Mouse (Mus musculus): Measurements from ENCODE around the gene Spock1. TPM values are rescaled to one million over a fixed set of nuclear protein-coding genes. Genes with fewer than 3 reads are reported as not detected.

The Spock1 gene
- polyA plus RNA-seq, 1 experiment from 2014 or later = 45.1 TPM

DNA sequence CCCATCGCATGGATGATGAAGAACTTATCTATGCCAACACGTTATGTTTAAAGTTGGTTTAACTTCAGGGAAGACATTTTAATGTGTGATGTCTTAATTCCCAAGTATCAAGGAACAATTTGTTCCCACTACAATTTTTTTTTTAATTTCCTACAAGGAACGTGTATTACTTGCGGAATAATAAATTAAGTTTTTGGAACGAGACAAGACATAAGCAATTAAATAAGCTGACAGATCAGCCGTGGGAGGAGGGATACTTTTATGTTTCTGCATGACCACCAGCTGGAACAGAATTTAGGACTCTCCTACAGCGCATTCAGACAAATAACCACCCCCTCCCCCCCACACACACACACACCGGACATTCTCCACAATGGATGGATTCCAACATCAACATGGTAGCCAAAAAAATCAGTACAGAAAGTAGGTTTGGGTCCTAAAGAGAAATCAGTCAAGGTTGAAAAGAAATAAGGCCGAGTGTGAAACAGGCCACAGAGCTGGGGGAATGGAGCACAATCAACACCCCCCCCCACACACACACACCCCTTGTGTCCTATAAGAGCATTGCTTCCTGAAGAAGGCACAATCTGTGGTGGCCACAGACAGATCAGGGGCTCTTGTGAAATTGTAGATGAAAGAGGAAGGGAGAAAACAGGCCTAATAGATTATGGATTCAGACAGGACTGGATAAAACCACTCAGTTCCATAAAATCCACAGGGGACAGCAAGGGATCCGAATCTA lies 111.0 kb downstream of the Spock1 start:
- Histone ChIP-seq H3K9me3 (no peaks in the 10 kb centered on the region), H3K4me2 (replicated peaks) (no peak overlapping the region), H3K27ac (no peak overlapping the region), H3K4me1 (replicated peaks) (peaks cover 8% of the 10 kb centered on the region), H3K36me3 (no peaks in the 10 kb centered on the region), H3K9ac (replicated peaks) (no peak overlapping the region), H3K4me3 (replicated peaks) (no peak overlapping the region), H3K27me3 (no peaks in the 10 kb centered on the region)
- no peak for ATAC-seq
- 86% methylated on average over 10 of the region's 10 CpGs for WGBS

DNA sequence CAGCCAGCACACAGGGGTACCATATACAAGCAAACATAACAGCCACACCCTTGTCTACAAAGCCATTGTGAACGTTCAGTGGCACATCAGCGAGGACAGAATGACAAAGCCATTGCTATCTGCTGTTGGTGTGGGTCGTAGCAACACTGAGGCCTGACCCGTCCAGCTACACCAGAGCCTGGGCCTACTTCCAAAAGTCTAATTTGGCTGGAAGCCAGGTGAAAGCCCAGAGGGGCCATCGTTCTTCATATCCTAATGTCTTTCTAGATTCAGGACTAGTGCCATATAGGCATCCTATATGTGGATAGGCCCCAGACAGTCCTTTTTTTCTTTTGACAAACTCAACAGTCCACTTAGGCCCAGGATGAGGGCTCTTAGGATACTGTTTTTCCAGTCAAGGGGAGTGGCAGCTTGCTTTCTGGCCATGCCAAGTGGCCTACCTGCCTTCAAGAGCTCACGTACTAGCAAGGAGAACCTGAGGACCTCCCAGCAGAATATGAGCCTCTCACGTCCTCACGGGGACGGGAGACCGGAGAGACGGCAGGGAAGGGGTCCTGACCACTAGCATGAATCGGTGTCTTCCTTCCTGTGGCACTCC lies 114.4 kb downstream of the Spock1 start:
- Histone ChIP-seq H3K9me3 (no peaks in the 10 kb centered on the region), H3K4me1 (replicated peaks) (peaks cover 34% of the 10 kb centered on the region), H3K4me2 (replicated peaks) (no peak overlapping the region), H3K36me3 (no peaks in the 10 kb centered on the region), H3K27ac (no peak overlapping the region), H3K27me3 (no peaks in the 10 kb centered on the region), H3K9ac (replicated peaks) (no peak overlapping the region), H3K4me3 (replicated peaks) (no peak overlapping the region)
- no peak for ATAC-seq
- WGBS = 87% methylated on average over 12 of the region's 12 CpGs

DNA sequence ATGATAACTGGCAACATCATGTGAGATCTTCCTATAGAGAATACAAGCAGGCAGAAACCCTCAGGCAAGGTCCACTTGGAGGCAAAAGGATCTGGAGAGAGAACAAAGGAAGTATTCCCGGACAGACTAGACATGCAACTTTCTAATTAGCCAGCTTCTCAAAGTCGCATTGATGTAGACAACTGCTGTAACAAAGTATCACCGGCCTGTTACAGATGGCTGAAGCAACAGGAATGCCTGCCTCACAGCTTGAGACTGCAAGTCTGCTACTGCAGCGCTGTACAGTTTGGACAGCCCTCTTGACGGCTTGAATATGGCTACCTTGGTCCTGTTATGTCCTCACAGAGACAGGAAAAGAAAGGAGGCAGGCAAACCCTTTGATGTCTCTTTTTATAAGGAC lies 118.3 kb downstream of the Spock1 start:
- H3K36me3 ChIP-seq = no peaks in the 10 kb centered on the region
- H3K4me1 ChIP-seq (replicated peaks) = peaks cover 28% of the 10 kb centered on the region
- 0 out of 2 replicates have a peak, but pooled peaks cover 3% of the 10 kb centered on the region for H3K9me3 ChIP-seq
- H3K9ac ChIP-seq (replicated peaks) = no peak overlapping the region
- ATAC-seq = no peak
- no peak overlapping the region for H3K27ac ChIP-seq
- no peak overlapping the region for H3K4me2 ChIP-seq (replicated peaks)
- no peaks in the 10 kb centered on the region for H3K27me3 ChIP-seq
- WGBS = 31% methylated on average over 5 of the region's 5 CpGs
- H3K4me3 ChIP-seq (replicated peaks) = no peak overlapping the region

DNA sequence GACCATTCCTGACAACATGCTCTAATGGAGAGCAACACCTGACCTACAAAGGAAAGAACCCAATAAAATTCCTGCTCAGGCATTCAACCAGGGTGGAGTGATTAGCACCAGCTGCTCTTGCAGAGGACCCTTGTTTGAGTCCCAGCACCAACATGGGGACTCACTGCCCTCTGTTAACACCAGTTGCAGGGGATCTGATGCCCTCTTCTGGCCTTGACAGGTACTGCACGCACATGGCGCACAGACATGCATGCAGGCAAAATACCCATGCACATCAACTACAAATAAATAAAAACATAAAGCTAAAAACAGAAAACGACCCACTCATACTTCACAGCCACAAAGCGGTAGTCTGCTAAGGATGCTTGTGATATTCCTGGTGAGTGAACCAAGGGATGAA lies 119.8 kb downstream of the Spock1 start:
- 96% methylated on average over 4 of the region's 4 CpGs for WGBS
- Histone ChIP-seq H3K4me3 (replicated peaks) (no peak overlapping the region), H3K4me2 (replicated peaks) (no peak overlapping the region), H3K27me3 (no peaks in the 10 kb centered on the region), H3K9ac (replicated peaks) (no peak overlapping the region), H3K9me3 (0 out of 2 replicates have a peak, but pooled peaks cover 3% of the 10 kb centered on the region), H3K27ac (no peak overlapping the region), H3K36me3 (no peaks in the 10 kb centered on the region), H3K4me1 (replicated peaks) (peaks cover 30% of the 10 kb centered on the region)
- ATAC-seq = no peak

DNA sequence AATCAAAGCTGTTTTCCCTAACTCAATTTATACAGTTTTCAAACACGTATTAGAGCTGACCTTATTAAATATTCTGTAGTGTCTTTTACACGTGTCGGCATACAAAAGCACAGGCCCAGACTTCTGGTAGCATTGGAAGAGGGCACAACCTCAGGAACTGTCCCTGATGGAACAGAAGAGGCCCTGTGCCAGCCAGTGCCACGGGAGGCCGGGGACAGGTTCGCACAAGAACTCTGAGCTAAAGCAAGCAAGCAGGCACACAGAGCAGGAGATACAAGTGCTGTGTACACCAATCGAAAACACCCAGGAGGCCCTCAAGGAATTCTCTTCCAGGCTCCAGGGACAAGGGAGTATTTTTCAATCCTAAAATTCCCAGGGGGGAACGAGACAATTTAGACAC lies 121.9 kb downstream of the Spock1 start:
- Histone ChIP-seq H3K4me2 (replicated peaks) (no peak overlapping the region), H3K9me3 (0 out of 2 replicates have a peak, but pooled peaks cover 3% of the 10 kb centered on the region), H3K9ac (replicated peaks) (no peak overlapping the region), H3K36me3 (no peaks in the 10 kb centered on the region), H3K27me3 (no peaks in the 10 kb centered on the region), H3K4me1 (replicated peaks) (peaks cover 41% of the 10 kb centered on the region), H3K4me3 (replicated peaks) (no peak overlapping the region), H3K27ac (no peak overlapping the region)
- 78% methylated on average over 8 of the region's 8 CpGs for WGBS
- ATAC-seq = no peak

DNA sequence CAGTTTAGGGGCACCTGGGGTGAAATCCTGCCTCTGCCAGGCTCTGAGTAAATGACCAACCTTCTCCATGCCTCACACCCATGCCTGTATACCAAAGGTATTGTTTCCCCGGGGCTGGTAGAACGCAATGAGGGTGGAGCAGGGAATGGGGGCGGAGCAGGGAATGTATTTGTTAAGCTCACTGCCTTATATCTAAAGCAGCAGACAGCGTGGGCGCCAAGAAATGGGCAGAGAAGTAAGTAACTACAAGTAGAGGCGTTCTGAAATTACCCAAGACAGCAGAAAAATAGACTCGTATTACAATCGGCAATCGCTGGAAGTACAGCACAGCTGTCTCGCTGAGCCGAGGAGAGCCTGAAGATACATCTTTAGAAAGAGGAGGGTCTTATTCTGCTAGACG lies 125.2 kb downstream of the Spock1 start:
- Histone ChIP-seq H3K27ac (no peak overlapping the region), H3K9ac (replicated peaks) (0 out of 2 replicates have a peak overlapping the region, but pooled peaks have one; percentile 4), H3K4me1 (replicated peaks) (peaks cover 27% of the 10 kb centered on the region), H3K4me3 (replicated peaks) (no peak overlapping the region), H3K27me3 (no peaks in the 10 kb centered on the region), H3K9me3 (no peaks in the 10 kb centered on the region), H3K36me3 (no peaks in the 10 kb centered on the region), H3K4me2 (replicated peaks) (no peak overlapping the region)
- ATAC-seq = no peak
- 81% methylated on average over 12 of the region's 12 CpGs for WGBS

DNA sequence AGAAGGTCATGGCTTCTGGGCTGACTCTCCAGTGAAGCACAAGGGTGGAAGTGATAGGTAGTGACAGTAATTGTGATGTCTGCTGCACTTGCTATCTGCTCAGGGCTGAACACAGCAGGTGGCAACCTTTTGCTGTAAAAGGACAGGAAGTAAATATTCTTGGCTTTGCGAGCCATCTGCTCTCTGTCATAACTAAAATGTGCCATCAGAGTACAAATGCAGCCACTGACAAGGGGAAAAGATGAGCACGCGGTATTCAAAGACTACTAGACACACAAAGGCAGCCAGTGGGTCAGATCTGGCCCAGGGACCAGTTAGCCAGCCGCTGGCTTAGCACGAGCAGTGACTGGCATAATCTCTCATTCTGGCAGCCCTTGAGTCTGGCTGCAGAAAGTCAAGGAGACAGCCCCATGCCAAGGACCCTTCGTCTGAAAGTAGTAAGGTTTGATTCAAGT lies 126.0 kb downstream of the Spock1 start:
- no peak for ATAC-seq
- no peak overlapping the region for H3K27ac ChIP-seq
- 75% methylated on average over 6 of the region's 6 CpGs for WGBS

DNA sequence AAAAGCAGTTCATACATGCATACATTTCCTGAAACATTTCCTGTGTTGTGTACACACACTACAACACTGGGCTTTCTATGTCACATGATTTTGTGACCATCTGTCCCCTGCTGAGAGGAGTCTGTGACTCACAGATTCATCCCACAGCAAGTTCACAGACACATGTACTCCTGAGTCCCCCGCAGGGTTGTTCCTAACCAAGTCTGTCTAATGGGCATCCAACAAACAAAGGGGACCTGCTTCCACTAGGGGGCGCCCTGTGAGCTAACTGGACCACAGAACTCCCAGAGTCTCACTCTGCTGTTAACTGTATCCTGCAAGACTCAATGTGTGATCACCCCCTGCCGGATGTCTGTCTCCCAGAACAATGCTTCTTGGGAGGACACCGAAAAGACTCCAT lies 129.0 kb downstream of the Spock1 start:
- no peaks in the 10 kb centered on the region for H3K9me3 ChIP-seq
- no peak overlapping the region for H3K27ac ChIP-seq
- no peaks in the 10 kb centered on the region for H3K36me3 ChIP-seq
- H3K4me2 ChIP-seq (replicated peaks) = no peak overlapping the region
- peak; percentile 32; the same call in 1 of the 2 replicates for ATAC-seq
- peaks cover 25% of the 10 kb centered on the region for H3K4me1 ChIP-seq (replicated peaks)
- no peaks in the 10 kb centered on the region for H3K27me3 ChIP-seq
- H3K9ac ChIP-seq (replicated peaks) = no peak overlapping the region
- H3K4me3 ChIP-seq (replicated peaks) = no peak overlapping the region
- WGBS = 75% methylated on average over 4 of the region's 4 CpGs

More for the DNA sequence above, 126.0 kb downstream of the Spock1 start:
- Histone ChIP-seq H3K9me3 (no peaks in the 10 kb centered on the region), H3K4me2 (replicated peaks) (no peak overlapping the region), H3K36me3 (no peaks in the 10 kb centered on the region), H3K4me1 (replicated peaks) (peaks cover 25% of the 10 kb centered on the region), H3K27me3 (no peaks in the 10 kb centered on the region), H3K4me3 (replicated peaks) (no peak overlapping the region), H3K9ac (replicated peaks) (peak overlapping the region; percentile 16; the same call in 1 of the 2 replicates)

DNA sequence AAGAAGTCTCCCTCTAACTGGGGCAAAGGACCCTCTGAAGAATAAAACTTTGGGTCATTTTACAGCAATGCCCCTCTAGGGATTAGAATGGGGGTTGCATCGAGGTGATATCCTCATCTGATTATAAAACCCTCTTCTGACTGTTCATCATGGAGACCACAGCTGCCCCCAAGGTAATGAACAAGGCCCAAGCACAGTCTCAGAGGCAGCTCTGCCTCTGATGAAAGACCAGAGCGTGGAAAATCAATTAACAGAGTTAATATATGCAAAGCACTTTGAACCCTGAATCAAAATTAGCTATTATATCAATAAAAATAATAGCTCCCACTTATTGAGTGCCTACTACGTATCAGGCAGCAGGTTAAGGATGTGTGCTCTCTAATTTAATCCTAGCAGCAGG lies 129.6 kb downstream of the Spock1 start:
- no peak overlapping the region for H3K4me3 ChIP-seq (replicated peaks)
- H3K4me1 ChIP-seq (replicated peaks) = peaks cover 25% of the 10 kb centered on the region
- 0 out of 2 replicates have a peak overlapping the region, but pooled peaks have one; percentile 6 for H3K27ac ChIP-seq
- peak; percentile 67; the same call in 1 of the 2 replicates for ATAC-seq
- no peaks in the 10 kb centered on the region for H3K27me3 ChIP-seq
- H3K4me2 ChIP-seq (replicated peaks) = no peak overlapping the region
- no peaks in the 10 kb centered on the region for H3K36me3 ChIP-seq
- no peaks in the 10 kb centered on the region for H3K9me3 ChIP-seq
- H3K9ac ChIP-seq (replicated peaks) = no peak overlapping the region
- 29% methylated on average over 3 of the region's 3 CpGs for WGBS

DNA sequence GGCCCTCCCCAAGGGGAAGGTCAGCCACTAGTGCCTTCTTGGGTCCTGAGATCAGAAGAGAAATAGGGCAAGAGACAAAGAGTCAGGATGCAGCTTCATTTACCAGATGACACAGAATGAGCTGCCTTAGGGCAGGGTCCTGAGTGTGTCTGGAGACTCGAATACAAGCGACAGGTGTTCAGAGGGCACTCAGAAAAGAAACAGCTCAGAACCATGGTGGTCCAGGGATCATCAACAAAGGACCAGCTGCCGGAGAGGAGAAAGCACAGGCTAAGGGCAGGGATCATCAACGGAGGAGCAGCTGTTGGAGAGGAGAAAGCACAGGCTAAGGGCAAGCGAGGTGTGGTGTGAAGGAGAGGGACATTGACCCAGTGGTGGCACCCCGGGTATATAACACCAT lies 136.1 kb downstream of the Spock1 start:
- H3K27ac ChIP-seq = no peak overlapping the region
- no peak overlapping the region for H3K9ac ChIP-seq (replicated peaks)
- H3K4me3 ChIP-seq (replicated peaks) = no peak overlapping the region
- no peak overlapping the region for H3K4me2 ChIP-seq (replicated peaks)
- ATAC-seq = no peak
- H3K36me3 ChIP-seq = no peaks in the 10 kb centered on the region
- H3K4me1 ChIP-seq (replicated peaks) = peaks cover 11% of the 10 kb centered on the region; the same call in 1 of the 2 replicates
- 76% methylated on average over 6 of the region's 6 CpGs for WGBS
- no peaks in the 10 kb centered on the region for H3K27me3 ChIP-seq
- H3K9me3 ChIP-seq = peaks cover 4% of the 10 kb centered on the region; the same call in 1 of the 2 replicates

DNA sequence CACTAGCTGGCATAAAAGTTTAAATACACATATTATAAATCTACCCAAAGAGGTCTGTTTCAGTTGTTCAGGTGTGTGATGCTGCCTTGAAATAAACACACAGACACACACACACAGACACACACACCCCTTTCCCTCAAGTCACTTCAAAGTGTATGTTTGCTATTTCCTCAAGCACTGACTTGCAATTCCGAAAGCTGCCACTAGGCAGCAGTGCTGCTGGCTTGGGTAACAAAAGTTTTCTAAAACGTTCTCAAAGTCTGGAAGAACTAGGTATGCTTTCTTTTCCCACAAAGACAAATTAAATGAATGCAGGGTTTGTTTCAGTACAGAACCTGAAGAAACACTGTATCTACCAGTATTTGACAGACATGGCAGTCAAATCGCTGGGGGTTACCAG lies 141.4 kb downstream of the Spock1 start:
- H3K27me3 ChIP-seq = no peaks in the 10 kb centered on the region
- no peak overlapping the region for H3K4me2 ChIP-seq (replicated peaks)
- no peak overlapping the region for H3K27ac ChIP-seq
- no peak for ATAC-seq
- no peak overlapping the region for H3K9ac ChIP-seq (replicated peaks)
- H3K36me3 ChIP-seq = no peaks in the 10 kb centered on the region
- H3K4me1 ChIP-seq (replicated peaks) = peaks cover 18% of the 10 kb centered on the region
- H3K9me3 ChIP-seq = peaks cover 5% of the 10 kb centered on the region; the same call in 1 of the 2 replicates
- H3K4me3 ChIP-seq (replicated peaks) = no peak overlapping the region
- 68% methylated on average over 3 of the region's 3 CpGs for WGBS

DNA sequence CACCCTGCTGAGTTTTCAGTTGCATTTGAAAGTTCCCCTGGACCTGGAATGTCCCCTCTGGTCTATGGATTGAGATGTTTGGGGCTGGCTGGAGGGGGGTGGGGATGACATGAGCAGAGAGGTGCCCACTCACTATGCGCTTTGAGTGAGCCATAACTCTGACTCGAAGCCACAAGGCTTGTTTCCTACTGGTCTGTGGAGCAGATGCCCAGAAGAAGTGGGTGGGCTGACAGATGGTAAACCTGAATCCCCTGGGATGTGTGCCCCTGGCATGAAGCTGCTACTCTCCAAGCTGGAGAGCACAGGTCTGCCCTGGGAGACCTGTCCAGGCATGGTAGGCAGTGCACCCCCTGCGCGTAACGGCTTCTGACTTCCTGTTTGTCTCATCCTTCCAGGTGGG lies 147.0 kb downstream of the Spock1 start:
- Histone ChIP-seq H3K4me1 (replicated peaks) (peaks cover 22% of the 10 kb centered on the region), H3K27me3 (no peaks in the 10 kb centered on the region), H3K36me3 (no peaks in the 10 kb centered on the region), H3K9me3 (no peaks in the 10 kb centered on the region), H3K4me2 (replicated peaks) (no peak overlapping the region), H3K9ac (replicated peaks) (no peak overlapping the region), H3K27ac (no peak overlapping the region), H3K4me3 (replicated peaks) (no peak overlapping the region)
- no peak for ATAC-seq
- WGBS = 95% methylated on average over 5 of the region's 5 CpGs

Data from midbrain, embryonic 13.5 days (tissue).